Mouse (Mus musculus) heart, adult 9 months (tissue): Measurements from ENCODE around the gene 9430007A20Rik.
"Not testable (repeated sequence)": the region's sequence is repeated elsewhere in the genome, so short reads cannot be mapped to it uniquely, and the experiment has no call there.

Experiments
- DNase-seq, 2 experiments: peaks; one replicate each; pipeline ENCODE4 v3.0.0; 2022; ENCODE audit warnings: low spot score in 2 of 2

9430007A20Rik gene

DNA sequence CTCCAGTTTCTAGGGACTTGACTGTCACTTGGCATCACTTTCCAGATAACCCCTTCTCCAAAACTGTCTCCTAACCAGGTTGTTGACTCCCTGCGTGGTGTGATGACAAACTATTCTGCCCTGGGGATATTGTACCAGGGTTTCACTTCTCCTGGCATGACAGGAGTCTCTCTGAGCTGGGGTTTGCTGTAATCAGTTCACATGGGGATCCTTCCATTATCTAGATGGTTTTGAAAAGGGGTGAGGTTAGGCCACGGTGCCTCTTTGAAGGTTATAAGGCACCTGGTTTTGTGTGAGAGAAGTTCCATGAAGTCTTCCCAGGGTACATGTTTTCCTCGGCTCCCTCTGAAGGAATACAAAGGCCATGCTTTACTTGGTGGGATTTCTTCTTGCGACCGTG, at the start of gene 9430007A20Rik:
Gene 9430007A20Rik (plus strand): TSS at position 301 of the 400 bp plus-strand sequence.
- DNase-seq = no peak

DNA sequence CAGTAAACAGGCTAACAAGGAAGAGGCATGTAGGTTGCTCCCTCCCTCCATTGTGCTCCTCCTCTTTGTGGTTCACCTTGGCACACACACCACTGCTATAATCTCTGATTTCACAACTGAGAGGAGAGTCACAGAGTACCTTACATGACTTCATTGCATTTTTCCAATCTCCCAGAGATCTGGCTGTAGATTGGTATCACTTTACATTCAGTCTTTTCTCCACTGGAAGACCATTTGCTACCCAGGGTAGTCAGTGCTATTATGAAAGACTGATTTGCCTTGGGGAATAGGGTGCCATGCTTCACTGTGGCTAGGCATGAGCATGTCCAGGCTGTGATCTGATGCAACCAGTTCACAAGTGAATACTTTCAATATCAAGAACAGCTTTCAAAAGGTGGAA, 26.3 kb upstream of the 9430007A20Rik start:
- DNase-seq = no peak

DNA sequence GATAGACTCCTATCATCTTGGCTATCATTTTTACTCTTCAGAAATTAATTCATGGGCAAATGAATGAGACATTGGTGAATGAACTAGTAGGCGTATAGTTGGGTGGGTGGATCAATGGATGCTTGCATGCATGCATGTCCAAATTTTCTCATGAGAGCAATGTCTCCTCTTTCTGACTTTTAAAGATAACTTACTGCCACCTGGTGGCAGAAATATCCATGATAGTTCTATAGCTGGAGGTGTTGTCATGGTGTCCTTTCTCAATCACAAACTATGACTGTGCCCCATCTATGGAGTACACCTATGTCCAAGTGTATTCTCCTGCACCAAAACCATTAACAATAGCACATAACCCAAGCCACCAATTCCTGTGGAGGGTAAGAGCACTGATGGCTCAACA, 13.1 kb upstream of the 9430007A20Rik start:
- no peak for DNase-seq

DNA sequence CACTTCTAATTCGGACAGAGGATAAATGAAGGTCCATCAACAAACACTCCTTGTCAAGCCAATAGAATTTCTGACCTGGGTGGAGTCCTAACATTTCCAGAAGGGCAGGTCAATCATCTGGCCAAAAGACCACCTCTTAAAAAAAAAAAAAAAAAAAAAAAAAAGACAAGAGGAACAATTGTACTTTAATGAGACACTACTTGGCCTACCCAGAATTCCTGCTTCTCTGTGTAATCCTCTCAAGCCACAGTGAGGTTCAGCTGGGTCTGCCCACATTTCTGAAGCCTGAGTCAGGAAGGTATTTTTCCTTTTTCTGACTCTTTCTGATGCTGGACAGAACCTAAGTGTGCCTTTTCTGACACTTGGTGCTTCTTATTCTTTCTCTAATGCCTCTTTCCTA, 25.1 kb downstream of the 9430007A20Rik start:
- no peak for DNase-seq

DNA sequence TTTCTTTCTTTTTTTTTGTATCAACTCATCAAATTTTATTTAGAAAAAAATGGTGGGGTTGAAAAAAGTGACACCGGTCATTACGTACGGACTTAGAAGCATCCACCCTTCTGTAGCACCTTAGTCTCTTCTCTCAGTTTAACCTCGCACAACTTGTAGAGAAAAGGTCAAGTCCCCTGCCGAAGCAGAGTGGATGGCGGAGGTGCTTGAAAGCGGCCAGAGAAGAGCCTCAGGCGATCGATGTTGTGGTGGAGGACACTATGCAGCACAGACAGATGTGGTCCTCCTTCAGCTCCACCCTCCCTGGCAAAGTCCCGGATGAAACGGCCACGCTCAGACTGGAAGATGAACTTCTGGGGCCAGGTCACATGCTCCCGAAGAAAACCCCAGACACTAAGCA, 25.7 kb downstream of the 9430007A20Rik start:
- DNase-seq = not testable (repeated sequence)

DNA sequence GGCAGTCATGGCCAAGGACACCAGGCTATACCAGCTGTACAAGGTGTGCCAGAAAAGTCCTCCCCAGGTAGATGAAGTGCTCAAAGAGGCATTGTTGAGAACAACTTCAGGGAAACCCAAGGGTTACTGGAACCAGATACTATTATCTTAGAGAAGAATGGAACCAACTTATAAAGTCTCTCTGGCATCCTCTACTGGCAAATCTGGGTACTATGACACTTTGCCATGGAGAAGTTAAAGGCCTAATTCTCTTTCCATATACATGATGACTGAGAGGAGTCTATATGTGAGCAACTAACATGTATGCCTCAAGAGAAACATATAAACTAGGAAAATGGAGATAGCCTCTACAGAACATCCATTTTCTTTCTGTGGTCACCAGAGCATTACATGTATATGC, 31.5 kb downstream of the 9430007A20Rik start:
- DNase-seq = no peak

DNA sequence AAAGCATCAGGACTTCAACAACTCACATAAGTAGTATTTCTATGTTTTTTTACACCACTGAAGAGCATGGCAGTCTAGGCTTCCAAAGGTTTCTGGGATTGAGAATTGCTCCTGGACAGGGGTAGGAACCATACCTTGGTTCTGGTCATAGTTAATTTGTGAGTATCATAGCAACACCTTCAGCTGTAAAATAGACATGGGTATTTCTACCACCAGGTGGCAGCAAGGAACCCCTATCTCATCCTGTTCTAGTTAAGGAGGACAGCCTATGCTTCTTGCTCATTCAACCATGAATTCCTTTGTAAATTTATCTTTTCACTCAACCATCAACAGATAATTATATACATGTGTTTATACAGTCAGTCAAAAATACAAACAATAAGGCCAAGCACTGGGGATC, 40.2 kb downstream of the 9430007A20Rik start:
- DNase-seq = no peak

DNA sequence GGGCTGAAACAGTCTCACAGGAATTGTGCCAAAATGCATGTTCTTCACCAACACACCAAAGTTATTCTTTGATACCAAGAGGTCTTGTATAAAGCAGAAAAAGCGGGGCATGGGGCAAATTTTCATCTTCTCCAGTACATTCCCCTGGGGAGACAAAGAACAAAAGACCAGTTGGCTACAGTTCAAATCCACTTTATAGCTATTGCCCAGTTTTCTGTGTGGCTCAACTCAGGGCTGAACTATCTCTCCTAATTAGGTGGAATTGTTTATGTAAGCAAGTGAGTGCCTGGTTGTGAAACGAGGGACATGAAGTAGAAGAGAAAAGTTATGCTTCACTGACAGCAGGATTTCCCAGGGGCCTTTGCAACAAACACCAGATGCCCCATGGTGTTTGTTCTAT, 41.6 kb downstream of the 9430007A20Rik start:
- DNase-seq = no peak

DNA sequence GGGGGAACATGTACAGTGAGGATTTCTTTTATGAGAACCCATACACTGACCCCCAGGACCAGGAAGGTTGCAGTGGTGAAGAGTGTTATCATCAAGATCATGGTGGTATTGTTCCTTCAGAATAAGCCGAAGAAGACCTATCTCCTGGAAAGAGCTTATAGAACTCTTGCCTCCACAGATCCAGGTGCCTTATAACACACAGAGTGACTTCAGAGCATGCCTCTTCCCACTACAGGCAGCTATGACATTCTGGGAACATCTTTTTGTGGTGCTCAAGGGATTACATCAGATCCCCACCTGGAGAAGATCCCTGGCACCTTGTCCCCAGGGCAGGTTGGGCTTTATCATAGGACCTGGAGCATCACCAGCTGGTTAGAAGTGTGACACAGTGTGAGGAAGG, 45.4 kb downstream of the 9430007A20Rik start, which contains the start of gene Gm13124:
Gene Gm13124 (minus strand): TSS at position 101 of the 400 bp plus-strand sequence.
- DNase-seq = no peak

DNA sequence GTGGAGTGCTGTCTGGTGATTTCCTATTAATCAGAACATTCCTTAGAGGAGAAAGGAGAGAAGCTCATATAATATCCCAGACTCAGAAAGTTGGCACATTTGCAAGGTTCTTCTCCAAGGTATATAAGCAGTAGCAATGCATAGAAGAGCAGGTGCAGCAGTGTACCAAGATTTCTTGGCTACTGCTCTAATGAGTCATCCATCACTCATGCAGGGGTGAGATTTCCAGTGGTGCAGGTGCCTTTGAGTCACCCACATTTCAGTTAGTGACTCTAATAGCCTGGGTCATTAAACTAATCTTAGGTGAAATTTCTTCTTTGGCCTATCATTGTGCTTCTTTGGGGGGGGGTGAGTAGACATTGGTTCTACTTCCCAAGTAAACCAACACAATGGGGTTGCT, 48.1 kb downstream of the 9430007A20Rik start:
- no peak for DNase-seq
